Mouse (Mus musculus) E14TG2a.4 (cell line): Measurements from ENCODE around the gene Gjc1.

Source experiments
- CTCF ChIP-seq: conservative IDR thresholded peaks from 2 replicates; pipeline ENCODE4 v1.5.1; 2014; ENCODE audit warnings: low read length
- POU5F1 ChIP-seq: IDR thresholded peaks from 2 replicates; pipeline ENCODE4 v1.6.1; 2014; ENCODE audit warnings: low read length, borderline replicate concordance

- TF ChIP-seq CTCF: no peak
- no peak for TF ChIP-seq POU5F1
These were observed 54.1 kb downstream of the Gjc1 start for GRCm38 (mm10) chr11:102765416-102765815.
